Mouse (Mus musculus): ENCODE data around the gene Ugdh. TPM values are rescaled to one million over a fixed set of nuclear protein-coding genes. Genes with fewer than 3 reads are reported as not detected.

Gene Ugdh
- polyA plus RNA-seq, 1 experiment from 2014 or later, result 119 TPM

- Histone ChIP-seq H3K27me3 (replicated peaks; ENCODE audit: control insufficient read depth, insufficient read depth, low read length) (no peaks in the 10 kb centered on the region), H3K9ac (ENCODE audit: low read depth, low read length) (no peak overlapping the region), H3K9me3 (ENCODE audit: control insufficient read depth, low read length) (0 out of 2 replicates have a peak, but pooled peaks cover 5% of the 10 kb centered on the region), H3K36me3 (ENCODE audit: control insufficient read depth, insufficient read depth, low read length) (peaks cover 41% of the 10 kb centered on the region), H3K4me2 (ENCODE audit: low read depth, low read length) (no peak overlapping the region), H3K27ac (replicated peaks; ENCODE audit: low read depth, low read length) (no peak overlapping the region), H3K4me3 (ENCODE audit: low read depth, low read length) (no peak overlapping the region), H3K4me1 (ENCODE audit: control insufficient read depth, insufficient read depth, low read length) (no peaks in the 10 kb centered on the region)
- 72% methylated on average over 3 of the region's 3 CpGs for WGBS
- ATAC-seq (ENCODE audit: low read depth), result no peak
- peak; percentile 34 for DNase-seq (ENCODE audit: low spot score)
Measured at GRCm38 (mm10) chr5:65466911-65467310, 31.2 kb upstream of the Ugdh start.

- ATAC-seq (ENCODE audit: low read depth), result no peak
- Histone ChIP-seq H3K9ac (ENCODE audit: low read depth, low read length) (no peak overlapping the region), H3K4me2 (ENCODE audit: low read depth, low read length) (no peak overlapping the region), H3K27ac (replicated peaks; ENCODE audit: low read depth, low read length) (no peak overlapping the region), H3K9me3 (ENCODE audit: control insufficient read depth, low read length) (no peaks in the 10 kb centered on the region), H3K4me1 (ENCODE audit: control insufficient read depth, insufficient read depth, low read length) (peaks cover 7% of the 10 kb centered on the region; the same call in 1 of the 2 replicates), H3K4me3 (ENCODE audit: low read depth, low read length) (no peak overlapping the region), H3K27me3 (replicated peaks; ENCODE audit: control insufficient read depth, insufficient read depth, low read length) (no peaks in the 10 kb centered on the region), H3K36me3 (ENCODE audit: control insufficient read depth, insufficient read depth, low read length) (peaks cover 19% of the 10 kb centered on the region; the same call in 1 of the 2 replicates)
- WGBS, result 86% methylated on average over 14 of the region's 14 CpGs
- DNase-seq (ENCODE audit: low spot score), result no peak
Measured at GRCm38 (mm10) chr5:65460361-65460760, 24.6 kb upstream of the Ugdh start.

GRCm38 (mm10) chr5:65459454-65459853 lies 23.7 kb upstream of the Ugdh start:
- DNase-seq (ENCODE audit: low spot score) (no peak), ATAC-seq (ENCODE audit: low read depth) (no peak)
- peaks cover 7% of the 10 kb centered on the region; the same call in 1 of the 2 replicates for H3K4me1 ChIP-seq (ENCODE audit: control insufficient read depth, insufficient read depth, low read length)
- H3K9ac ChIP-seq (ENCODE audit: low read depth, low read length), result no peak overlapping the region
- no peak overlapping the region for H3K4me3 ChIP-seq (ENCODE audit: low read depth, low read length)
- H3K36me3 ChIP-seq (ENCODE audit: control insufficient read depth, insufficient read depth, low read length), result peaks cover 12% of the 10 kb centered on the region; the same call in 1 of the 2 replicates
- H3K27ac ChIP-seq (replicated peaks; ENCODE audit: low read depth, low read length), result no peak overlapping the region
- H3K9me3 ChIP-seq (ENCODE audit: control insufficient read depth, low read length), result no peaks in the 10 kb centered on the region
- no peak overlapping the region for H3K4me2 ChIP-seq (ENCODE audit: low read depth, low read length)
- no peaks in the 10 kb centered on the region for H3K27me3 ChIP-seq (replicated peaks; ENCODE audit: control insufficient read depth, insufficient read depth, low read length)
- 89% methylated on average over 3 of the region's 3 CpGs for WGBS

- no peak overlapping the region for H3K4me2 ChIP-seq (ENCODE audit: low read depth, low read length)
- no peak for ATAC-seq (ENCODE audit: low read depth)
- no peak overlapping the region for H3K9ac ChIP-seq (ENCODE audit: low read depth, low read length)
- no peaks in the 10 kb centered on the region for H3K27me3 ChIP-seq (replicated peaks; ENCODE audit: control insufficient read depth, insufficient read depth, low read length)
- no peak for DNase-seq (ENCODE audit: low spot score)
- no peaks in the 10 kb centered on the region for H3K9me3 ChIP-seq (ENCODE audit: control insufficient read depth, low read length)
- 60% methylated on average over 5 of the region's 5 CpGs for WGBS
- peak overlapping the region; percentile 74 for H3K27ac ChIP-seq (replicated peaks; ENCODE audit: low read depth, low read length)
- no peak overlapping the region for H3K4me3 ChIP-seq (ENCODE audit: low read depth, low read length)
- peaks cover 7% of the 10 kb centered on the region; the same call in 1 of the 2 replicates for H3K4me1 ChIP-seq (ENCODE audit: control insufficient read depth, insufficient read depth, low read length)
- peaks cover 13% of the 10 kb centered on the region; the same call in 1 of the 2 replicates for H3K36me3 ChIP-seq (ENCODE audit: control insufficient read depth, insufficient read depth, low read length)
Measured at GRCm38 (mm10) chr5:65457846-65458245, 22.1 kb upstream of the Ugdh start.

- peak overlapping the region; percentile 22; the same call in 1 of the 2 replicates for H3K4me2 ChIP-seq (ENCODE audit: low read depth, low read length)
- peaks cover 19% of the 10 kb centered on the region; the same call in 1 of the 2 replicates for H3K36me3 ChIP-seq (ENCODE audit: control insufficient read depth, insufficient read depth, low read length)
- peak overlapping the region; percentile 74 for H3K27ac ChIP-seq (replicated peaks; ENCODE audit: low read depth, low read length)
- WGBS, result 43% methylated on average over 7 of the region's 7 CpGs
- H3K4me1 ChIP-seq (ENCODE audit: control insufficient read depth, insufficient read depth, low read length), result peaks cover 7% of the 10 kb centered on the region; the same call in 1 of the 2 replicates
- 0 out of 2 replicates have a peak overlapping the region, but pooled peaks have one; percentile 37 for H3K9ac ChIP-seq (ENCODE audit: low read depth, low read length)
- H3K9me3 ChIP-seq (ENCODE audit: control insufficient read depth, low read length), result no peaks in the 10 kb centered on the region
- no peak overlapping the region for H3K4me3 ChIP-seq (ENCODE audit: low read depth, low read length)
- ATAC-seq (ENCODE audit: low read depth), result peak; percentile 79
- DNase-seq (ENCODE audit: low spot score), result peak; percentile 86
- H3K27me3 ChIP-seq (replicated peaks; ENCODE audit: control insufficient read depth, insufficient read depth, low read length), result no peaks in the 10 kb centered on the region
Measured at GRCm38 (mm10) chr5:65457086-65457827, 21.5 kb upstream of the Ugdh start.

- H3K9me3 ChIP-seq (ENCODE audit: control insufficient read depth, low read length), result no peaks in the 10 kb centered on the region
- H3K9ac ChIP-seq (ENCODE audit: low read depth, low read length), result no peak overlapping the region
- DNase-seq (ENCODE audit: low spot score) (no peak), ATAC-seq (ENCODE audit: low read depth) (no peak)
- H3K4me1 ChIP-seq (ENCODE audit: control insufficient read depth, insufficient read depth, low read length), result peaks cover 7% of the 10 kb centered on the region; the same call in 1 of the 2 replicates
- H3K4me2 ChIP-seq (ENCODE audit: low read depth, low read length), result no peak overlapping the region
- H3K36me3 ChIP-seq (ENCODE audit: control insufficient read depth, insufficient read depth, low read length), result peaks cover 24% of the 10 kb centered on the region
- H3K4me3 ChIP-seq (ENCODE audit: low read depth, low read length), result no peak overlapping the region
- 72% methylated on average over 5 of the region's 5 CpGs for WGBS
- H3K27me3 ChIP-seq (replicated peaks; ENCODE audit: control insufficient read depth, insufficient read depth, low read length), result no peaks in the 10 kb centered on the region
- H3K27ac ChIP-seq (replicated peaks; ENCODE audit: low read depth, low read length), result no peak overlapping the region
Measured at GRCm38 (mm10) chr5:65454771-65455170, 19.0 kb upstream of the Ugdh start.

- peaks cover 38% of the 10 kb centered on the region for H3K36me3 ChIP-seq (ENCODE audit: control insufficient read depth, insufficient read depth, low read length)
- no peak overlapping the region for H3K9ac ChIP-seq (ENCODE audit: low read depth, low read length)
- WGBS, result 82% methylated on average over 4 of the region's 4 CpGs
- no peak for ATAC-seq (ENCODE audit: low read depth)
- H3K4me1 ChIP-seq (ENCODE audit: control insufficient read depth, insufficient read depth, low read length), result no peaks in the 10 kb centered on the region
- no peaks in the 10 kb centered on the region for H3K27me3 ChIP-seq (replicated peaks; ENCODE audit: control insufficient read depth, insufficient read depth, low read length)
- H3K4me2 ChIP-seq (ENCODE audit: low read depth, low read length), result no peak overlapping the region
- no peak overlapping the region for H3K27ac ChIP-seq (replicated peaks; ENCODE audit: low read depth, low read length)
- no peak for DNase-seq (ENCODE audit: low spot score)
- H3K9me3 ChIP-seq (ENCODE audit: control insufficient read depth, low read length), result no peaks in the 10 kb centered on the region
- no peak overlapping the region for H3K4me3 ChIP-seq (ENCODE audit: low read depth, low read length)
Measured at GRCm38 (mm10) chr5:65448941-65449340, 13.2 kb upstream of the Ugdh start.

GRCm38 (mm10) chr5:65447826-65448225 lies 12.1 kb upstream of the Ugdh start:
- DNase-seq (ENCODE audit: low spot score) (no peak), ATAC-seq (ENCODE audit: low read depth) (no peak)
- H3K4me3 ChIP-seq (ENCODE audit: low read depth, low read length), result no peak overlapping the region
- WGBS, result 68% methylated on average over 2 of the region's 2 CpGs
- H3K9me3 ChIP-seq (ENCODE audit: control insufficient read depth, low read length), result no peaks in the 10 kb centered on the region
- H3K27me3 ChIP-seq (replicated peaks; ENCODE audit: control insufficient read depth, insufficient read depth, low read length), result no peaks in the 10 kb centered on the region
- H3K27ac ChIP-seq (replicated peaks; ENCODE audit: low read depth, low read length), result no peak overlapping the region
- H3K36me3 ChIP-seq (ENCODE audit: control insufficient read depth, insufficient read depth, low read length), result peaks cover 32% of the 10 kb centered on the region
- H3K4me1 ChIP-seq (ENCODE audit: control insufficient read depth, insufficient read depth, low read length), result no peaks in the 10 kb centered on the region
- H3K9ac ChIP-seq (ENCODE audit: low read depth, low read length), result no peak overlapping the region
- H3K4me2 ChIP-seq (ENCODE audit: low read depth, low read length), result no peak overlapping the region

- H3K36me3 ChIP-seq (ENCODE audit: control insufficient read depth, insufficient read depth, low read length), result peaks cover 24% of the 10 kb centered on the region
- no peak overlapping the region for H3K4me3 ChIP-seq (ENCODE audit: low read depth, low read length)
- H3K4me2 ChIP-seq (ENCODE audit: low read depth, low read length), result no peak overlapping the region
- H3K27me3 ChIP-seq (replicated peaks; ENCODE audit: control insufficient read depth, insufficient read depth, low read length), result no peaks in the 10 kb centered on the region
- no peaks in the 10 kb centered on the region for H3K4me1 ChIP-seq (ENCODE audit: control insufficient read depth, insufficient read depth, low read length)
- H3K9ac ChIP-seq (ENCODE audit: low read depth, low read length), result no peak overlapping the region
- no peak overlapping the region for H3K27ac ChIP-seq (replicated peaks; ENCODE audit: low read depth, low read length)
- ATAC-seq (ENCODE audit: low read depth), result no peak
- no peak for DNase-seq (ENCODE audit: low spot score)
- WGBS, result 79% methylated on average over 2 of the region's 2 CpGs
- H3K9me3 ChIP-seq (ENCODE audit: control insufficient read depth, low read length), result no peaks in the 10 kb centered on the region
Measured at GRCm38 (mm10) chr5:65446756-65447155, 11.0 kb upstream of the Ugdh start.

All from embryonic facial prominence, embryonic 14.5 days (tissue).